Mouse (Mus musculus) bone marrow, adult 2 months (tissue): ENCODE results near the gene Gm9945.

Experiments
- CTCF ChIP-seq: fragments of 200-500 bp; IDR thresholded peaks from 2 replicates; pipeline ENCODE4 v1.5.1; 2011; ENCODE audit warnings: low read length, control low read depth; ENCODE audit not compliant: control insufficient read depth, insufficient read depth
- POLR2A ChIP-seq: fragments of 200-500 bp; IDR thresholded peaks from 2 replicates; pipeline ENCODE4 v1.6.1; 2011; ENCODE audit warnings: low read depth, mild to moderate bottlenecking, control low read depth, low read length, borderline replicate concordance; ENCODE audit not compliant: control insufficient read depth

DNA sequence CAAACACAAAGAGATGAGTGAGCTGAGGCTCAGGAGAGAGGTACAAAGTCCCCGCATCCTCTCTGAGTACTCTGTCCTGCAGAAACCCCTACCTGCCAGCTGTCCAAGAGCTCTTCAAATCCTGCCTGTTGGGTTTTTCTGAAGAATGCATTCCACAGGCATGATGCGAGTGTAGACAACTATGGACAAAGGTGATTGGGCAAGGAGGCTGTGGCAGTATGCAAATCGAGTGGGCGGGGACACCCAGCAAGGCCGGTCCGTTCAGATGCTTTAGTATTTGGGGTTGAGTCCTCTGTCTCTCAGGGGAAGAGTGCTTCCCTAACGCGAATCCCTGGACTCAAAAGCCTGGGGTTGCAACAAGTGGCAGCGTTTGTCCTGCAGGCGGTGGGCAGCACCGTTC is 20.6 kb downstream of the Gm9945 start:
- no peak for TF ChIP-seq CTCF
- no peak for TF ChIP-seq POLR2A
